Mouse (Mus musculus) limb, embryonic 11.5 days (tissue): ENCODE results near the gene Vps29. TPM values are rescaled to one million over a fixed set of nuclear protein-coding genes. Genes with fewer than 3 reads are reported as not detected.

Experiments used
- ATAC-seq: fragments of 200-750 bp; cut with Nextera tagmentation; 2 replicates; pipeline ENCODE4 v1.8.0; 2017; ENCODE audit warnings: low read depth; ENCODE audit not compliant: insufficient number of reproducible peaks, low FRiP score, low TSS enrichment
- DNase-seq: peaks from one replicate; pipeline ENCODE4 v3.0.0-alpha.2; 2015; ENCODE audit warnings: low spot score
- H3K27ac ChIP-seq: fragments of 300-500 bp; sonication (generic); replicated peaks from 2 replicates; pipeline ENCODE4 v1.5.1; 2014; ENCODE audit warnings: low read depth, mild to moderate bottlenecking, low read length
- H3K27me3 ChIP-seq: fragments of 300-500 bp; sonication (generic); 2 replicates; pipeline ENCODE4 v1.6.1; 2014; ENCODE audit warnings: mild to moderate bottlenecking, low read length, mixed read lengths; ENCODE audit not compliant: control insufficient read depth, insufficient read depth
- H3K36me3 ChIP-seq: fragments of 300-500 bp; sonication (generic); 2 replicates; pipeline ENCODE4 v1.6.1; 2014; ENCODE audit warnings: mild to moderate bottlenecking, low read length, moderate library complexity, mixed read lengths; ENCODE audit not compliant: control insufficient read depth, insufficient read depth
- H3K4me1 ChIP-seq: fragments of 300-500 bp; sonication (generic); 2 replicates; pipeline ENCODE4 v1.6.1; 2014; ENCODE audit warnings: low read length, mixed read lengths; ENCODE audit not compliant: control insufficient read depth, insufficient read depth
- H3K4me2 ChIP-seq: fragments of 300-500 bp; sonication (generic); 2 replicates; pipeline ENCODE4 v1.6.1; 2014; ENCODE audit warnings: low read depth, mild to moderate bottlenecking, moderate library complexity; ENCODE audit not compliant: severe bottlenecking
- H3K4me3 ChIP-seq: fragments of 300-500 bp; sonication (generic); 2 replicates; pipeline ENCODE4 v1.5.1; 2014; ENCODE audit warnings: low read depth, low read length
- H3K9ac ChIP-seq: fragments of 300-500 bp; sonication (generic); 2 replicates; pipeline ENCODE4 v1.6.1; 2014; ENCODE audit warnings: mild to moderate bottlenecking, low read length
- H3K9me3 ChIP-seq: fragments of 300-500 bp; sonication (generic); 2 replicates; pipeline ENCODE4 v1.6.1; 2016; ENCODE audit warnings: low read length; ENCODE audit not compliant: control insufficient read depth
- WGBS: fragments of 180-500 bp; shearing (Covaris S2); extraction: QIAGEN DNeasy Blood & Tissue Kit; methylation state at CpG from one replicate; pipeline ENCODE4 v1.1.7; 2014; 5-methylcytosine and 5-hydroxymethylcytosine counted together
- polyA plus RNA-seq: library from polyadenylated mRNA; unstranded; fragments of >200 nt; fragmentation: Nextera tagmentation; extraction: Ambion mirVana; gene quantifications from 2 replicates; pipeline ENCODE4 v1.2.1, GENCODE M21; 2014

Vps29 gene
- polyA plus RNA-seq, 1 experiment from 2014 or later: 180 TPM

- WGBS: 92% methylated on average over 23 of the region's 23 CpGs
- Histone ChIP-seq H3K4me2 (no peak overlapping the region), H3K4me3 (no peak overlapping the region), H3K9me3 (no peaks in the 10 kb centered on the region), H3K27me3 (no peaks in the 10 kb centered on the region), H3K36me3 (0 out of 2 replicates have a peak, but pooled peaks cover 2% of the 10 kb centered on the region), H3K27ac (no peak overlapping the region), H3K9ac (no peak overlapping the region), H3K4me1 (no peaks in the 10 kb centered on the region)
- DNase-seq (no peak), ATAC-seq (no peak)
These were observed 29.3 kb upstream of the Vps29 start for GRCm38 (mm10) chr5:122324608-122325431.

- no peaks in the 10 kb centered on the region for H3K4me1 ChIP-seq
- no peaks in the 10 kb centered on the region for H3K9me3 ChIP-seq
- no peak overlapping the region for H3K27ac ChIP-seq
- no peak overlapping the region for H3K4me2 ChIP-seq
- ATAC-seq: no peak
- H3K36me3 ChIP-seq: 0 out of 2 replicates have a peak, but pooled peaks cover 2% of the 10 kb centered on the region
- no peaks in the 10 kb centered on the region for H3K27me3 ChIP-seq
- 92% methylated on average over 8 of the region's 8 CpGs for WGBS
- H3K9ac ChIP-seq: no peak overlapping the region
- no peak for DNase-seq
- no peak overlapping the region for H3K4me3 ChIP-seq
These were observed 28.7 kb upstream of the Vps29 start for GRCm38 (mm10) chr5:122325477-122325876.

DNA sequence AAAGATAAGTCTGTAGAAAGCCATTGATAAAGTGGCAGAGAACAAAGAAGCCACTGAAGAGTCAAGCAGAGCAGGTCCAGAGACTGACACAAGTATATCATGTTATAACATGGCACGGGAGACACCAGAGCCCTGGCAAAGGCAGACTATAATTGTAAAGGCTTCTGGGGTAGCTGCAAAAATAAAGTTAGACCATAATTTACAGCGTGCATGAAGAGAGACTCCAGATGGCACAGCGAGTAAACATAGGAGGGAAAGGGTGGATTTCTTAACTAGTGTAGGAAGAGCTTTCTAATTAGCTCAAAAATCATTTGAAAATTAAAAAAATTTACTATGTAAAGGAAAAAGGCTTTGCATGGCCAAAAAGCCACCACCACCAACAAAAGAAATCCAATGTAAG is 26.9 kb upstream of the Vps29 start:
- Histone ChIP-seq H3K27me3 (no peaks in the 10 kb centered on the region), H3K27ac (no peak overlapping the region), H3K4me1 (no peaks in the 10 kb centered on the region), H3K9me3 (no peaks in the 10 kb centered on the region), H3K36me3 (0 out of 2 replicates have a peak, but pooled peaks cover 2% of the 10 kb centered on the region), H3K4me2 (no peak overlapping the region), H3K4me3 (no peak overlapping the region), H3K9ac (no peak overlapping the region)
- DNase-seq: no peak
- 93% methylated on average over 3 of the region's 3 CpGs for WGBS
- ATAC-seq: no peak

DNA sequence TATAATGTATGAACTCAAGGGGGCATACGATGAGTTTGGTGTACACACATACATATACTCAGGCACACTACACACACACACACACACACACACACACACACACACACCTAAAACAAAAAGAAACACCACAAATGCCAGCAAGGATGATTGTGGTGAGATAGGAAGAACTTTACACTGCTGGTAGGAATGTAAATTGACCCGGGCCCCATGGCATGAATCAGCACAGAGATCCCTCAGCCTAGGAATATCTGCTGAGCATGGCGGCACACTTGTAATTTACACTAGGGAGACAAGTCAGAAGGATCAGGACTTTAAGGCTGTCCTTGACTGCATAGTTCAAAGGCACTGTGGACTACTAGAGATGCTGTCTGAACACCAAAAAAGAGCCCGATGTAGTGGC is 23.9 kb upstream of the Vps29 start:
- no peak overlapping the region for H3K9ac ChIP-seq
- 90% methylated on average over 4 of the region's 4 CpGs for WGBS
- no peak overlapping the region for H3K27ac ChIP-seq
- H3K9me3 ChIP-seq: no peaks in the 10 kb centered on the region
- H3K36me3 ChIP-seq: 0 out of 2 replicates have a peak, but pooled peaks cover 2% of the 10 kb centered on the region
- DNase-seq (no peak), ATAC-seq (no peak)
- H3K4me1 ChIP-seq: no peaks in the 10 kb centered on the region
- no peak overlapping the region for H3K4me3 ChIP-seq
- H3K4me2 ChIP-seq: no peak overlapping the region
- no peaks in the 10 kb centered on the region for H3K27me3 ChIP-seq

DNA sequence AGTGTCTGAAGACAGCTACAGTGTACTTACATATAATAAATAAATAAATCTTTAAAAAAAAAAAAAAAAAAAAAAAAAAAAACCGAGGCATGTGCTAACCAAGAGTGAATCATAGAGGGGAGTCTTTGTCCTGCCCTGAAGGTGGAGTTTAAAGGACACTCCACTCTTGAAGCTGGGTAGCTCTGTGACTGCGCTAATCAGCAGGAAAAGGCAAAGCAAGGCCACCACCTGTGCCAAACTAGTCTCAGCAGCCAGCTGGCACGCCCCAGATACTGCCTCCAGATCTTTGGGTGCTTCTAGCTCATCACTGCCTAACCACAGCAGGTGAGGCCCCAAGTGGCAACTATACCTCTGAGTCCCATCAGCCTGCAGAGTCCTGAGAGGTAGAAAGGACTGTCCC is 19.5 kb upstream of the Vps29 start:
- no peak overlapping the region for H3K9ac ChIP-seq
- H3K4me2 ChIP-seq: no peak overlapping the region
- H3K9me3 ChIP-seq: no peaks in the 10 kb centered on the region
- H3K36me3 ChIP-seq: no peaks in the 10 kb centered on the region
- ATAC-seq: no peak
- H3K4me3 ChIP-seq: no peak overlapping the region
- H3K4me1 ChIP-seq: no peaks in the 10 kb centered on the region
- DNase-seq: no peak
- WGBS: 66% methylated on average over 3 of the region's 3 CpGs
- H3K27me3 ChIP-seq: no peaks in the 10 kb centered on the region
- no peak overlapping the region for H3K27ac ChIP-seq

DNA sequence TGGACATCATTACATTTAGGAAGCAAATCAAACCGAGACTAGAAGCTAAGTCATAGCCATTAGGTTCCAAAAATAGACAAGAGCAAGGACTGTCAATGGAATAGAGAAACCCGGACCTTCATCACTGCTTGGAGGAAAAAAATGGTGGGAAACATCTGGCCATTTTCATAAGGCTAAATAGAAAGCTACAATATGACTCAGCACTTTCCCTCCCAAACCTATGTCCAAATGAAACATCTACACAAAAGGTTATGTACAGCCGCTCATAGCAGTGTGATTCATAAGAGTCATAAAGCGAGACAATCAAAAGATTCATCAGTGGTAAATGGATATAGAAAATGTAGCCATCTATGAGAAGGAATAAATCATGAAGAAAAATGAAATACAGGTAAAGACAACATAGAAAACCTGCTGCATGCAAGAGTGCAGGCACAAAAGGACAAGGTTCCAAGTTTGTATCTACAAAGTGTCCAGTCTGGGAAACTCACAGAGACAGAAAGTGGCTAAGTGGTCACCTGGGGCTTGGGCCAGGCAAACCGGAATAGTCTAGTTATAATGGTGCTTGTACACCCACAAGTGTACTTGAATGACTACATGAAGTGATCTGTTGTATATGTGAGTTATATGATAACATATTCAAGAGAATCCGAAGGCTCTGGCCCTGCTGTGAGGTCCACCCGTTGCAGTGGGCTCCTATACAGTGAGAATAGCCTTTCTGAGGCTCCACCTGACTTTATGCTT is 17.4 kb upstream of the Vps29 start:
- H3K36me3 ChIP-seq: no peaks in the 10 kb centered on the region
- ATAC-seq: no peak
- WGBS: 92% methylated on average over 7 of the region's 7 CpGs

DNA sequence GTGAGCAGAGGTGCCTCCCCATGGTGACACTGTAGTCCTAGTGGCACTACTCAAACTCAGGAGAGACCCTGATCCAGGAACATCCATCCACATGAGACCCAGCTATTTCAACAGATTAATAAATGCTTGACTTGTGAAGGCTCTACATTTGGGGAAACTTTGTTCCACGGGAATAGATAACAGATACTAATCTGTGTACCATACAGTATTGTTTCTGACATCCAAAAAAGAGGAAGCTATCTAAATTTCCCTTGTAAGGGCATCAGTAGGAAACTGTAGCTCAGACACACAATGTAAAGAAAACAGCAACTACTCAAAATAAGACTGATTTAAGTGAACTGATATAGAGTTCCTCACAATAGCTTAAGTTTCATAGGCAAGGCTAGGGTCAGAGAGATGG is 11.3 kb upstream of the Vps29 start:
- Histone ChIP-seq H3K27me3 (no peaks in the 10 kb centered on the region), H3K9ac (no peak overlapping the region)
- 89% methylated on average over 1 of the region's 1 CpGs for WGBS

More for the DNA sequence above, 17.4 kb upstream of the Vps29 start:
- no peak overlapping the region for H3K4me2 ChIP-seq
- no peaks in the 10 kb centered on the region for H3K4me1 ChIP-seq
- H3K27ac ChIP-seq: no peak overlapping the region
- H3K9me3 ChIP-seq: no peaks in the 10 kb centered on the region
- DNase-seq: no peak
- H3K4me3 ChIP-seq: no peak overlapping the region
- H3K27me3 ChIP-seq: no peaks in the 10 kb centered on the region
- H3K9ac ChIP-seq: no peak overlapping the region

DNA sequence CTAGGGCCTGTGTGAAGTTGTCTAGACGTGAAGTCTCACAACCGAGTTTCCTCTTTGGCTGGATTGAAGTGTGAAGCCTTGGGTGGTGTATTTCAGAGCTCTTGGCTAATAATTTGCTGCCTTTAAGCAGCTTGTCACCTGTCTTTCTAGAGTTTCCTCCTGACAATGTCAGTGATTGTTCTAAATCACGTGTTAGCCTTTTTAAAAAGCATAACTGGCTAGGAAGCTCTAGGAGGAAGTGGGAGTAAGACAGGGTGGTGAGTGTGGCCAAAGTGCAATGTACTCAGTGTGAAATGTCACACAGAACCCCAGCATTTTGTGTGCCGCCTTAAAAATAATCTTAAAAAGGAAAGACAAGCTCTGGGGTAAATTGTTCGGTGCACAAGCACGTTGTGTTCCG is 10.4 kb upstream of the Vps29 start:
- WGBS: 62% methylated on average over 7 of the region's 7 CpGs
- Histone ChIP-seq H3K27me3 (no peaks in the 10 kb centered on the region), H3K4me2 (no peak overlapping the region), H3K9ac (no peak overlapping the region), H3K27ac (no peak overlapping the region), H3K4me1 (no peaks in the 10 kb centered on the region), H3K36me3 (no peaks in the 10 kb centered on the region), H3K9me3 (no peaks in the 10 kb centered on the region), H3K4me3 (no peak overlapping the region)
- DNase-seq (no peak), ATAC-seq (no peak)

More for the DNA sequence above, 11.3 kb upstream of the Vps29 start:
- Histone ChIP-seq H3K36me3 (no peaks in the 10 kb centered on the region), H3K9me3 (no peaks in the 10 kb centered on the region), H3K4me1 (no peaks in the 10 kb centered on the region), H3K4me3 (no peak overlapping the region), H3K4me2 (no peak overlapping the region), H3K27ac (no peak overlapping the region)
- ATAC-seq: no peak
- no peak for DNase-seq
